Mouse (Mus musculus): ENCODE data around the gene Ptx4.

- TF ChIP-seq POLR2A (IDR thresholded peaks at IDR 0.05; ENCODE audit: insufficient read depth, low read length): no peak
- TF ChIP-seq CTCF (IDR thresholded peaks at IDR 0.05; ENCODE audit: low read depth, low read length): no peak
- no peak for TF ChIP-seq EP300 (IDR thresholded peaks at IDR 0.05; ENCODE audit: insufficient read depth, low read depth, low read length)
Observed at GRCm38 (mm10) chr17:25082081-25082847, 38.3 kb upstream of the Ptx4 start.

All from ES-Bruce4 (cell line).